Mouse (Mus musculus) midbrain, postnatal 0 days (tissue): ENCODE data around the gene Pigv. TPM values are rescaled to one million over a fixed set of nuclear protein-coding genes. Genes with fewer than 3 reads are reported as not detected.

ENCODE experiments used
- ATAC-seq: fragments of 200-750 bp; cut with Nextera tagmentation; 2 replicates; pipeline ENCODE4 v1.8.0; 2017; ENCODE audit warnings: moderate number of reproducible peaks, mild to moderate bottlenecking, moderate TSS enrichment, moderate library complexity; ENCODE audit not compliant: low FRiP score
- DNase-seq: peaks from one replicate; pipeline ENCODE4 v3.0.0-alpha.2; 2015; ENCODE audit warnings: low spot score
- H3K27ac ChIP-seq: fragments of 300-500 bp; sonication (generic); 2 replicates; pipeline ENCODE4 v1.5.1; 2014; ENCODE audit warnings: low read depth, mild to moderate bottlenecking, low read length, mixed read lengths
- H3K27me3 ChIP-seq: fragments of 300-500 bp; sonication (generic); 2 replicates; pipeline ENCODE4 v1.6.1; 2014; ENCODE audit warnings: low read length, control low read depth, mixed read lengths; ENCODE audit not compliant: insufficient read depth
- H3K36me3 ChIP-seq: fragments of 300-500 bp; sonication (generic); 2 replicates; pipeline ENCODE4 v1.6.1; 2014; ENCODE audit warnings: low read length, control low read depth, mixed read lengths; ENCODE audit not compliant: insufficient read depth
- H3K4me1 ChIP-seq: fragments of 300-500 bp; sonication (generic); 2 replicates; pipeline ENCODE4 v1.6.1; 2014; ENCODE audit warnings: mild to moderate bottlenecking, control low read depth, antibody characterized with exemption, low read length, mixed read lengths; ENCODE audit not compliant: insufficient read depth
- H3K4me2 ChIP-seq: fragments of 300-500 bp; sonication (generic); 2 replicates; pipeline ENCODE4 v1.6.1; 2014; ENCODE audit warnings: low read depth, mild to moderate bottlenecking, low read length, mixed read lengths; ENCODE audit not compliant: poor library complexity, severe bottlenecking
- H3K4me3 ChIP-seq: fragments of 300-500 bp; sonication (generic); 2 replicates; pipeline ENCODE4 v1.5.1; 2014; ENCODE audit warnings: low read depth, mild to moderate bottlenecking, low read length, moderate library complexity
- H3K9ac ChIP-seq: fragments of 300-500 bp; sonication (generic); replicated peaks from 2 replicates; pipeline ENCODE4 v1.6.1; 2014; ENCODE audit warnings: mild to moderate bottlenecking, low read length, moderate library complexity, mixed read lengths; ENCODE audit not compliant: poor library complexity, severe bottlenecking
- H3K9me3 ChIP-seq: fragments of 300-500 bp; sonication (generic); 2 replicates; pipeline ENCODE4 v1.6.1; 2016; ENCODE audit warnings: low read length, control low read depth
- CTCF ChIP-seq: IDR thresholded peaks from 2 replicates; pipeline ENCODE4 v1.5.1; 2016; ENCODE audit warnings: antibody characterized with exemption, mild to moderate bottlenecking
- WGBS: fragments of 180-500 bp; shearing (Covaris S2); extraction: QIAGEN DNeasy Blood & Tissue Kit; methylation state at CpG from one replicate; pipeline ENCODE4 v1.1.7; 2014; 5-methylcytosine and 5-hydroxymethylcytosine counted together
- polyA plus RNA-seq: library from polyadenylated mRNA; unstranded; fragments of >200 nt; fragmentation: Nextera tagmentation; extraction: Ambion mirVana; gene quantifications from 2 replicates; pipeline ENCODE4 v1.2.1, GENCODE M21; 2015
- total RNA-seq: library from RNA; depleted of rRNA; stranded (reverse); fragments of >200 nt; gene quantifications from 2 replicates; pipeline ENCODE4 v1.2.3, GENCODE M21; 2014

Pigv gene
- total and polyA plus RNA-seq, 2 experiments from 2014 or later, result 8.9 to 13.5 TPM

DNA sequence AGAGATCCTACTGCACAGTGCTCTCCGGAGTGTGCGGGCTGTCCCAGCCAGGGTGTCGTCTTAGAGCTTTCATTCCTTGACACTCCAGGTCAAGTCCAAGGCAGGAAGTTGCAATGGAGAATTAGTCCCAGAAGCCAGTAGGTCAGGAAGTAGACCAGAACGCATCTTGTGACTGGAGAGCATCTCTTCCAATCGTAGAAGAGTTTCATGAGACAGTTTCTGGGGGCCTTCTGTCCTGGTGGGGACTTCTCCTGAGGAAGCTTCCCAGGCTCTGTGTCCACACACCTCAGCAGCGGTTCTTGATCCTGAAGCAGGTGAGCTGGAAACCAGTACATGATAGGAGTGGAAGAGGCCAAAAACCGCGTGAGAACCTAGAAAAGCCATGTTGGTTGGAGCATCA lies 10.0 kb downstream of the Pigv start:
- no peaks in the 10 kb centered on the region for H3K27me3 ChIP-seq
- ATAC-seq (no peak), DNase-seq (no peak)
- no peaks in the 10 kb centered on the region for H3K9me3 ChIP-seq
- 0 out of 2 replicates have a peak, but pooled peaks cover 6% of the 10 kb centered on the region for H3K36me3 ChIP-seq
- H3K4me1 ChIP-seq, result no peaks in the 10 kb centered on the region
- H3K27ac ChIP-seq, result no peak overlapping the region
- no peak for TF ChIP-seq CTCF
- no peak overlapping the region for H3K4me2 ChIP-seq
- WGBS, result 93% methylated on average over 8 of the region's 8 CpGs
- no peak overlapping the region for H3K9ac ChIP-seq
- no peak overlapping the region for H3K4me3 ChIP-seq

DNA sequence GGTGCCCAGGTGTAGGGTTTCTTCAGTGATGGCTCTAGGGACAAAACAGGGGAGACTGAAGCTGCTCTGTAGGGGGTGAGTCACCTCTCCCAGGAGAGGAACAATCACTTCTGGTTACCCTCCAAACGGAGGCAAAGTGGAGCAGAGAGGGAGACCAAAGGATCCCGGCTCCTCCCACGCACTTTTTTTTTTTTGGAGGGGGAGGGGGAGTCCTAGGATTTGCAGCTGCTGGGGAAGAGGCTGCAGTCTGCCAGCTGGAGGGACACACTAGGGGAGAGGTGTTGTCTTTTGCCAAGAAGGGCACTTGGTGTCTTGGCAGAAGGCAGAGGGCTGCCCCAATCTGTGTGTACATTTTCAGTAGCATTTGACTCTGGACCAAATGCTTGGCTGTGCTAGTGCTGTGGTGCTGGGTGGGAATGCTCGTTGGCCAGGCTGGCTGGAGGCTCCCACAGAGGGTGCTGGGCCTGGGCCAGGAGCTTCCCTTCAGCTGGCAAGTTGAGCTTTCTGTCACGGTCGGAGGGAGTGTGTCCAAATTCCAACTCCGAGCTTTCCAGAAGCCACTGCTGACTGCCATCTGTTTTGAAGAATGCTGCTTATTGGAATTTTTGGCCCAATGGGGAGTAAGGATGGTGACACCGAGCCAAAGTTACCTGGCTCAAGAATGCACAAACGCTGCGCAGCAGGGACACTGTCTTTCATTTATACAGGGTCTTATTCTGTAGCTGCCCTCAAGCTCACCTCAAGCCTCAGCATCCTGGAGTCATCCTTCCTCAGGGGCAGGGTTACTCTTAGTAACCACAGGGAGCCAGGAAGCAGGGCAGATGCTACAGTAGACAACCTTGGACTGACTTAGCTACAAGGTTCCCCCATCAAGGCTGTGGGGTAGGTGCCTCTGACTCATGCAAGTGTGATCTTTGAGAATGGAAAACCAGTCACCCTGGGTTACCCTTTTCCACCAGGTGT lies 12.0 kb downstream of the Pigv start:
- 18% methylated on average over 10 of the region's 10 CpGs for WGBS
- Histone ChIP-seq H3K4me2 (peak overlapping the region; percentile 29), H3K27ac (peak overlapping the region; percentile 67; the same call in 1 of the 2 replicates), H3K4me1 (no peaks in the 10 kb centered on the region), H3K4me3 (peak overlapping the region; percentile 9; the same call in 1 of the 2 replicates), H3K36me3 (0 out of 2 replicates have a peak, but pooled peaks cover 6% of the 10 kb centered on the region), H3K9me3 (no peaks in the 10 kb centered on the region), H3K9ac (0 out of 2 replicates have a peak overlapping the region, but pooled peaks have one; percentile 36), H3K27me3 (no peaks in the 10 kb centered on the region)
- no peak for TF ChIP-seq CTCF
- peak; percentile 63; the same call in 1 of the 2 replicates for ATAC-seq
- DNase-seq, result peak; percentile 96

DNA sequence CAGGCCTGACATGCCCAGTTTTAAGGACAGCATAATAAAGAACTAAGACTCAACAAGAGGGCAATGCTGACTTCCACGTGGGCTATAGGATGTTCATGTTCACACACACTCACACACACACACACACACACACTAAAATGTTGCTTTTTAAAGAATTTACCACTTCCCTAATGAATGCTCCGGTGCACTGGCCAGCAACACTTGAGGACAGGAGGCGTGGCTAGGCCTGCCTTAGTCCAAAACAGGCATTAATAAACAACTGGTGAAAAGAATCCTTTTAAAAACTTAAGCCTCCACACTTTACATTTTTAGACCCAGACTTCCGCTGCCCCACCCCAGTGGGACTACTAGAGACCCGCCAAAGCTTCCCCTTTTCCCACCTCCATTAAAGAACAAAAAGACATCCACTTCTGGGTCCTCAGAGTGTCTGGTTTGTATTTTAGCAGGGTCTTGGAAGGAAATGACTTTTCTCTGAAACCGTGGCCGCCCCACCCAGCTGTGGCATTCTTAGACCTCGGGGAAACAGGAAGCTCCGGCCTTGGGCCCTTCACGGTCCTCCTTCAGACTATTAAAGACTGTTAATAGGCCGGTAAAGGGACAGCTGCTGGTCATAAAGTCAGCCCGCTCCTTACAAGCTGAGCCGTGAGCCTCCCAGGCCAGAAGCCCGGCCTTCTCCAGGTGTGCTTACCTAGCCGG lies 12.8 kb downstream of the Pigv start:
- peak overlapping the region; percentile 67; the same call in 1 of the 2 replicates for H3K27ac ChIP-seq
- DNase-seq (no peak), ATAC-seq (peak; percentile 14; the same call in 1 of the 2 replicates)
- no peaks in the 10 kb centered on the region for H3K27me3 ChIP-seq
- H3K9ac ChIP-seq, result 0 out of 2 replicates have a peak overlapping the region, but pooled peaks have one; percentile 36
- 25% methylated on average over 15 of the region's 15 CpGs for WGBS
- H3K4me1 ChIP-seq, result no peaks in the 10 kb centered on the region
- H3K36me3 ChIP-seq, result 0 out of 2 replicates have a peak, but pooled peaks cover 6% of the 10 kb centered on the region
- H3K4me2 ChIP-seq, result peak overlapping the region; percentile 29
- peak overlapping the region; percentile 9; the same call in 1 of the 2 replicates for H3K4me3 ChIP-seq
- no peaks in the 10 kb centered on the region for H3K9me3 ChIP-seq
- no peak for TF ChIP-seq CTCF

DNA sequence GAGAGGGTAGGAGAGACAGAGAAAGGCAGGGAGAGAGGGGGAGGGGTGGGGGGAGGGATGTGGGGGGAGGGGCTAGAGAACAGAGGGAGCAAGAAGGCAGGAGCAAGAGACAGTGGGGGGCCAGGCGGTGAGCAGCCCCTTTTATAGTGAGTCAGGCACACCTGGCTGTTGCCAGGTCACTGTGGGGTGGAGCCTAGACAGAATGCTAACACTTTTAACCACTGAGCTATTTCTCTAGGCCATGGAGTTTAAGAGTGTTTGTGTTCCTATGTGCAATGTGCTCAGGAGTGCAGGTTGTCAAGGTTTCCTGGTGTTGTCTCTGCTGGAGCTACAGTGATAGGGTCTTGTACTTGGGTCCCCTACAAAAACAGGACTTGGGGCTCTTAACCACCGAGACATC lies 13.7 kb downstream of the Pigv start:
- H3K4me2 ChIP-seq, result no peak overlapping the region
- no peaks in the 10 kb centered on the region for H3K4me1 ChIP-seq
- DNase-seq (no peak), ATAC-seq (no peak)
- TF ChIP-seq CTCF, result no peak
- no peaks in the 10 kb centered on the region for H3K9me3 ChIP-seq
- no peaks in the 10 kb centered on the region for H3K27me3 ChIP-seq
- 0 out of 2 replicates have a peak, but pooled peaks cover 4% of the 10 kb centered on the region for H3K36me3 ChIP-seq
- no peak overlapping the region for H3K4me3 ChIP-seq
- no peak overlapping the region for H3K27ac ChIP-seq
- WGBS, result 52% methylated on average over 2 of the region's 2 CpGs
- H3K9ac ChIP-seq, result no peak overlapping the region

DNA sequence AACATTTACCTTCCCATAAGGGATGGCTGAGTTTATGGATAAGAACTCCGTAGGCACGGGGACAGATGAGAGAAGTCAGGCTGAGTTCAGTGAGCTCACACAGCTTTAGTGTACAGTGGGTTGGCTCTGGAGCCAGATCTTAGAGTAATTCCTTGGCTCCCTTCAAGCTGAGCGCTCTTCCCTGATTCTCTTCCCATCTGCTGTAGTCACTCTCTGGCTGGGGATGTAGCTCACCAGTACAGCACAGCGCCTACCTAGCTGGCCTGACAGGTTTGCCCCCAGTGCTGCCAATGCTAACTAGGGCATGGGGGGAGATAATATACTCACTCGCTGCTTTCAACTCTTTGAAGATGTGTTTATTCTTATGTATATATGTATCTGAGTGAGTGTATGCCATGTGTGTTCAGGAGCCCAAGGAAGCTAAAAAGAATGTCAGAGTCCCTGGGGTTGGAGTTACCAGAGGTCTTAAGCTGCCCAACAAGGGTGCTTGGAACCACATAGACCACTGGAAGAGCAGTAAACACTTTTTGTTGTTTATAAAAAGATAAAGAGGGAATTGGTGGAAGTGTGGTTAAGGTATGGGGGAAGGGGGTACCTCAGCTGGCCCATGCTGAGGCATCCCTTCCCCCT lies 14.5 kb downstream of the Pigv start:
- Histone ChIP-seq H3K27me3 (no peaks in the 10 kb centered on the region), H3K9me3 (no peaks in the 10 kb centered on the region), H3K9ac (no peak overlapping the region), H3K4me2 (no peak overlapping the region), H3K27ac (no peak overlapping the region), H3K4me1 (no peaks in the 10 kb centered on the region), H3K4me3 (no peak overlapping the region), H3K36me3 (0 out of 2 replicates have a peak, but pooled peaks cover 4% of the 10 kb centered on the region)
- no peak for TF ChIP-seq CTCF
- ATAC-seq, result no peak
- DNase-seq, result no peak
- 45% methylated on average over 5 of the region's 5 CpGs for WGBS
